Mouse (Mus musculus) adrenal gland, adult 2 months (tissue): Measurements from ENCODE around the gene Atp6v1f. TPM values are rescaled to one million over a fixed set of nuclear protein-coding genes. Genes with fewer than 3 reads are reported as not detected.

ENCODE experiments used
- DNase-seq: peaks from one replicate; pipeline ENCODE4 v3.0.0; 2021
- polyA plus RNA-seq: library from polyadenylated mRNA; depleted of rRNA; stranded (reverse); fragments of >200 nt; gene quantifications from 2 replicates; pipeline ENCODE4 v1.2.3, GENCODE M21; 2012
- total RNA-seq, 2 experiments: library from RNA; stranded (reverse); gene quantifications; 2 replicates each; pipeline ENCODE4 v1.2.3; 2021

The Atp6v1f gene
- total and polyA plus RNA-seq, 3 experiments = 221 to 344 (median 237) TPM

GRCm38 (mm10) chr6:29461502-29461901 lies 6.0 kb upstream of the Atp6v1f start:
- no peak for DNase-seq

GRCm38 (mm10) chr6:29463388-29463787 lies 4.1 kb upstream of the Atp6v1f start:
- DNase-seq = no peak

GRCm38 (mm10) chr6:29468851-29469250 lies 1.3 kb downstream of the Atp6v1f start:
- no peak for DNase-seq

- DNase-seq = no peak
Measured at GRCm38 (mm10) chr6:29471137-29471536, 3.6 kb downstream of the Atp6v1f start, which contains the start of gene Atp6v1fnb. Atp6v1fnb (plus strand) TSS chr6:29471437.

GRCm38 (mm10) chr6:29473941-29474691 lies 6.6 kb downstream of the Atp6v1f start:
- peak; percentile 93 for DNase-seq

GRCm38 (mm10) chr6:29474736-29475135 lies 7.2 kb downstream of the Atp6v1f start:
- peak; percentile 26 for DNase-seq

- DNase-seq = no peak
Measured at GRCm38 (mm10) chr6:29482691-29483090, 15.2 kb downstream of the Atp6v1f start.

GRCm38 (mm10) chr6:29484716-29485559 lies 17.4 kb downstream of the Atp6v1f start:
- peak; percentile 54 for DNase-seq

GRCm38 (mm10) chr6:29485951-29486350 lies 18.4 kb downstream of the Atp6v1f start:
- no peak for DNase-seq

- peak; percentile 50 for DNase-seq
Measured at GRCm38 (mm10) chr6:29494101-29494500, 26.6 kb downstream of the Atp6v1f start.

- no peak for DNase-seq
Measured at GRCm38 (mm10) chr6:29496270-29496669, 28.8 kb downstream of the Atp6v1f start.

GRCm38 (mm10) chr6:29497791-29498190 lies 30.3 kb downstream of the Atp6v1f start:
- no peak for DNase-seq

GRCm38 (mm10) chr6:29500177-29500576 lies 32.7 kb downstream of the Atp6v1f start:
- DNase-seq = no peak

- no peak for DNase-seq
Measured at GRCm38 (mm10) chr6:29500810-29501209, 33.3 kb downstream of the Atp6v1f start.

- DNase-seq = no peak
Measured at GRCm38 (mm10) chr6:29501599-29501998, 34.1 kb downstream of the Atp6v1f start.

GRCm38 (mm10) chr6:29505493-29505892 lies 38.0 kb downstream of the Atp6v1f start:
- no peak for DNase-seq

GRCm38 (mm10) chr6:29506834-29507233 lies 39.3 kb downstream of the Atp6v1f start:
- DNase-seq = no peak

GRCm38 (mm10) chr6:29507447-29508309 lies 40.2 kb downstream of the Atp6v1f start, which contains the start of gene Kcp:
Kcp (minus strand) TSS chr6:29507952.
- peak; percentile 18 for DNase-seq

GRCm38 (mm10) chr6:29509086-29509485 lies 41.6 kb downstream of the Atp6v1f start:
- no peak for DNase-seq

- no peak for DNase-seq
Measured at GRCm38 (mm10) chr6:29513284-29513683, 45.8 kb downstream of the Atp6v1f start.

GRCm38 (mm10) chr6:29517139-29517538 lies 49.6 kb downstream of the Atp6v1f start:
- DNase-seq = peak; percentile 72
